Mouse (Mus musculus) C2C12 (cell line): ENCODE results near the gene Rnd1. TPM values are rescaled to one million over a fixed set of nuclear protein-coding genes. Genes with fewer than 3 reads are reported as not detected.

ENCODE experiments used
- H3K27me3 ChIP-seq: one replicate; pipeline ENCODE4 v1.6.1; 2011; ENCODE audit not compliant: control insufficient read depth, insufficient read depth, insufficient read length
- H3K36me3 ChIP-seq: one replicate; pipeline ENCODE4 v1.6.1; 2011; ENCODE audit not compliant: control insufficient read depth, insufficient read depth
- H3K4me3 ChIP-seq: one replicate; pipeline ENCODE4 v1.5.1; 2011; ENCODE audit warnings: mild to moderate bottlenecking, control low read depth; ENCODE audit not compliant: poor library complexity, insufficient read depth, severe bottlenecking
- H3K79me2 ChIP-seq: one replicate; pipeline ENCODE4 v1.6.1; 2011; ENCODE audit not compliant: control insufficient read depth, insufficient read depth
- H3K79me3 ChIP-seq: one replicate; pipeline ENCODE4 v1.6.1; 2011; ENCODE audit warnings: low read depth, control low read depth
- H3ac ChIP-seq: one replicate; pipeline ENCODE3; 2011; ENCODE audit warnings: low read depth; ENCODE audit not compliant: control insufficient read depth, insufficient read length
- CEBPB ChIP-seq: IDR thresholded peaks from one replicate; pipeline ENCODE4 v1.6.1; 2011; ENCODE audit warnings: low read depth, mild to moderate bottlenecking, control low read depth, moderate library complexity
- CTCF ChIP-seq: IDR thresholded peaks from one replicate; pipeline ENCODE4 v1.5.1; 2011; ENCODE audit not compliant: control insufficient read depth, insufficient read depth, insufficient read length
- FOSL1 ChIP-seq: IDR thresholded peaks from one replicate; pipeline ENCODE4 v1.8.0; 2011; ENCODE audit warnings: mild to moderate bottlenecking, low read length; ENCODE audit not compliant: poor library complexity, insufficient read depth, severe bottlenecking
- MAX ChIP-seq: IDR thresholded peaks from one replicate; pipeline ENCODE4 v1.6.1; 2011; ENCODE audit warnings: mild to moderate bottlenecking, control low read depth
- MYOD1 ChIP-seq: IDR thresholded peaks from one replicate; pipeline ENCODE4 v1.6.1; 2011; ENCODE audit warnings: low read depth; ENCODE audit not compliant: control insufficient read depth, insufficient read length
- MYOG ChIP-seq: IDR thresholded peaks from one replicate; pipeline ENCODE4 v1.6.1; 2011; ENCODE audit not compliant: control insufficient read depth, insufficient read length; ENCODE audit errors: extremely low read depth
- USF1 ChIP-seq: IDR thresholded peaks from one replicate; pipeline ENCODE4 v1.6.1; 2011; ENCODE audit warnings: low read depth, mild to moderate bottlenecking, control low read depth, moderate library complexity
- polyA plus RNA-seq: library from polyadenylated mRNA; unstranded; fragments of >200 nt; fragmentation: generic; extraction: Trizol; gene quantifications from one replicate; pipeline ENCODE4 v1.2.1, GENCODE M21; 2012; ENCODE audit warnings: missing spikeins

Rnd1 gene
- polyA plus RNA-seq, 1 experiment = 10.5 TPM

GRCm38 (mm10) chr15:98696216-98696615 is 19.0 kb upstream of the Rnd1 start:
- no peaks in the 10 kb centered on the region for H3K79me2 ChIP-seq
- no peak overlapping the region for H3K4me3 ChIP-seq
- no peaks in the 10 kb centered on the region for H3K36me3 ChIP-seq
- H3ac ChIP-seq = no peak overlapping the region
- no peak for TF ChIP-seq MYOG
- no peak for TF ChIP-seq USF1
- TF ChIP-seq CTCF = no peak
- no peak for TF ChIP-seq FOSL1
- no peak for TF ChIP-seq CEBPB
- H3K27me3 ChIP-seq = peaks cover 8% of the 10 kb centered on the region
- no peaks in the 10 kb centered on the region for H3K79me3 ChIP-seq

GRCm38 (mm10) chr15:98695726-98696125 is 18.5 kb upstream of the Rnd1 start:
- Histone ChIP-seq H3K79me3 (no peaks in the 10 kb centered on the region), H3K4me3 (no peak overlapping the region), H3ac (no peak overlapping the region), H3K27me3 (peaks cover 4% of the 10 kb centered on the region), H3K36me3 (no peaks in the 10 kb centered on the region), H3K79me2 (no peaks in the 10 kb centered on the region)
- TF ChIP-seq CEBPB (no peak), FOSL1 (no peak), MYOD1 (no peak), CTCF (no peak), MYOG (no peak), MAX (no peak), USF1 (no peak)

- Histone ChIP-seq H3K79me2 (no peaks in the 10 kb centered on the region), H3ac (no peak overlapping the region), H3K79me3 (no peaks in the 10 kb centered on the region), H3K36me3 (no peaks in the 10 kb centered on the region), H3K4me3 (no peak overlapping the region), H3K27me3 (no peaks in the 10 kb centered on the region)
- TF ChIP-seq MAX (peak; percentile 38), MYOD1 (no peak)
These were observed 15.0 kb upstream of the Rnd1 start for GRCm38 (mm10) chr15:98692171-98692715.

- H3K79me2 ChIP-seq = no peaks in the 10 kb centered on the region
- TF ChIP-seq FOSL1 (no peak), CEBPB (no peak), MYOD1 (peak; percentile 19), MAX (no peak)
- no peak overlapping the region for H3ac ChIP-seq
- no peaks in the 10 kb centered on the region for H3K36me3 ChIP-seq
- no peaks in the 10 kb centered on the region for H3K79me3 ChIP-seq
- no peak overlapping the region for H3K4me3 ChIP-seq
- no peaks in the 10 kb centered on the region for H3K27me3 ChIP-seq
These were observed 14.4 kb upstream of the Rnd1 start for GRCm38 (mm10) chr15:98691486-98692147.

- Histone ChIP-seq H3K79me2 (no peaks in the 10 kb centered on the region), H3K27me3 (no peaks in the 10 kb centered on the region), H3K79me3 (no peaks in the 10 kb centered on the region), H3K4me3 (no peak overlapping the region), H3ac (no peak overlapping the region), H3K36me3 (no peaks in the 10 kb centered on the region)
- TF ChIP-seq MYOG (no peak), USF1 (no peak), FOSL1 (no peak), MAX (no peak), CEBPB (no peak), CTCF (no peak)
These were observed 12.4 kb upstream of the Rnd1 start for GRCm38 (mm10) chr15:98689682-98690081.

GRCm38 (mm10) chr15:98685926-98686325 is 8.7 kb upstream of the Rnd1 start:
- Histone ChIP-seq H3K36me3 (no peaks in the 10 kb centered on the region), H3ac (no peak overlapping the region), H3K27me3 (no peaks in the 10 kb centered on the region), H3K4me3 (no peak overlapping the region), H3K79me3 (no peaks in the 10 kb centered on the region), H3K79me2 (no peaks in the 10 kb centered on the region)
- no peak for TF ChIP-seq MAX
- no peak for TF ChIP-seq CTCF
- no peak for TF ChIP-seq MYOG
- TF ChIP-seq CEBPB = no peak
- TF ChIP-seq FOSL1 = no peak
- no peak for TF ChIP-seq USF1
- no peak for TF ChIP-seq MYOD1
